Mouse (Mus musculus) frontal cortex, postnatal 25 days (tissue): ENCODE results near the gene Klk11.

Experiments
- DNase-seq, 2 experiments: peaks; one replicate each; pipeline ENCODE4 v3.0.0; 2022; ENCODE audit warnings: low spot score in 2 of 2

Gene Klk11

DNA sequence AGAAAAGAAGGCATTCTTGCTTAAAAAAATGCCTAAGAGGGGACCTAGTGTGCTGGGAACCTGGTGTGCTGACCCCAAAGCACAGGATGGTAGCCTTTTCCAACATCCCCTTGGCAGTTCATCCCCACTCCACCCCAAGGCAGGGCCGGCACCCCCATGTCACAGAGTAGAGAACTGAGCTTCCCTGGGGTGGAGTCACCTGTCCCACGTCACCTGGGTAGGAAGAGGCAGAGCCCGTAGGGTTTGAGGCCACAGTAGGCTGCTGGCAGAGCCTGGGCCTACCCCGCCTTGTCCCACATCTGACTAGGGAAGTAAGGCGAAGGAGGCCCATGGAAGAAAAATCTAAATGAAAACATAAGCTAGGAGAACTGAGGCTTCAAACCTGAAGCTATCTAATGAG lies at the start of gene Klk11:
Klk11 (plus strand) TSS at position 241 of the 400 bp plus-strand sequence.
- DNase-seq, result no peak

- DNase-seq, result no peak
Observed at GRCm38 (mm10) chr7:43747788-43748187, 26.6 kb upstream of the Klk11 start.

DNA sequence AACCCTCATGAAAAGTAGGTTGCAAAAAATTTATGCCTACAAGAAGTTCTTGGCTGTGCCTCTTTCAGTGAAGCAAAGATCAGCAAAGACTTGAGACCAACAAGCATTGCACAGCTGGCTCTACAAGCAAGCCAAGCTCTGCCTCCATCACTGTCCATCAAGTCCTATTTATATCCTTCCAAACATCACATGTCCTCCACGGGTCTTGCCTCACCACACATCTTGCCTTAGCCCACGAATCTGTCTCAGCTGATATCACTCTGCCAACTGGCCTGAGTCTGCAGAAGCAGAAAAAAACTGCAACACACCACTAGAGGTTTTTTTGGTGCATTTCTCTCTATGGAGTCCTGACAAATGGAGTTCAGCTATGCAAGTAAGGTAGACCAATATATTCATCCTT lies 21.6 kb upstream of the Klk11 start:
- DNase-seq, result no peak

GRCm38 (mm10) chr7:43766484-43766883 lies 7.9 kb upstream of the Klk11 start:
- no peak for DNase-seq

- no peak for DNase-seq
Observed at GRCm38 (mm10) chr7:43768597-43768996, 5.8 kb upstream of the Klk11 start, which contains the start of gene Klk12. TSS of gene Klk12 (plus strand) at chr7:43768897.

GRCm38 (mm10) chr7:43769636-43770035 lies 4.8 kb upstream of the Klk11 start:
- no peak for DNase-seq

DNA sequence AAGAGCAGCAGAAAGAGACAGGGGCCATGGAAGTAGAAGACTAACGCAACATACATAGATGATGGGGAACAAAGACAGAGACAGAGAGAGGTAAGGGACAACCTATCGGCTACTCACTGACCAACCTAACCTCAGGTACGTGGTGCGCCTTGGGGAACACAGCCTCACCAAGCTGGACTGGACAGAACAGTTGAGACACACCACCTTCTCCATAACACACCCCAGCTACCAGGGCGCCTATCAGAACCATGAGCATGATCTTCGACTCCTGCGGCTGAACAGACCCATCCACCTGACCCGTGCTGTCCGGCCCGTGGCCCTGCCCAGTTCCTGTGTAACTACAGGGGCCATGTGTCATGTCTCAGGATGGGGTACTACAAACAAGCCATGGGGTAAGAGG lies 3.7 kb upstream of the Klk11 start:
- no peak for DNase-seq

DNA sequence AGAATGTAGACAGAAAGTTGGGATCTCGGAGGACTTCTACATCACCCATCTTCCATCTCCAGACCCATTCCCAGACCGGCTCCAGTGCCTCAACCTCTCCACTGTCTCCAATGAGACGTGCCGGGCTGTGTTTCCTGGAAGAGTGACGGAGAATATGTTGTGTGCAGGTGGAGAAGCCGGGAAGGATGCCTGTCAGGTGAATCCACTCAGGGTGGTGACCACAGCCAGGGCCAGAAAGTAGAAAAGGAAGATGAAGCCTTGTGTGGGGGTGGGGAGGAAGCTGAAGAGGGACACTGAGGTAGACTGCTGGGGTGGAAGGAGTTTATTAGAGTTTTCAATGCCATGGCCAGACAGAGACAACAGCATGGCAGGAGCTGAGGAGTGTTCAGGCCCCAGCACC lies 2.5 kb upstream of the Klk11 start:
- no peak for DNase-seq

DNA sequence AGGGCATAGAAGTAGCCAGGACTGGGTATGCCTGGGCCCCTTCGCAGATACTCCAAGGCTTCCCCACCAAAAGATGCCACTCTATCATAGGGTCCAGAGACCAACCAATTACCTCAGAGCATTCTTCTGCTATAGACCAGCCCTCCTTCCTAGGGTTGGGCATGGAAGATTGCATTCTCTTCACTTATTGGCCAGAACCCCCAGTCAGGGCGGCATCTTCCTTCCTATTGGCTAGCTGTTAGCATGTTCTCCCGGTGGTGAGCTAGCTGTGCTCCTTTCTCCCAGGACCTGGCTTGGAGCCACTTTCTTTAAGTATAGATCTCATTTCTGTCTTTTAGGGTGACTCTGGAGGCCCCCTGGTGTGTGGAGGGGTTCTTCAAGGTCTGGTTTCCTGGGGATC lies 1.5 kb upstream of the Klk11 start:
- no peak for DNase-seq

DNA sequence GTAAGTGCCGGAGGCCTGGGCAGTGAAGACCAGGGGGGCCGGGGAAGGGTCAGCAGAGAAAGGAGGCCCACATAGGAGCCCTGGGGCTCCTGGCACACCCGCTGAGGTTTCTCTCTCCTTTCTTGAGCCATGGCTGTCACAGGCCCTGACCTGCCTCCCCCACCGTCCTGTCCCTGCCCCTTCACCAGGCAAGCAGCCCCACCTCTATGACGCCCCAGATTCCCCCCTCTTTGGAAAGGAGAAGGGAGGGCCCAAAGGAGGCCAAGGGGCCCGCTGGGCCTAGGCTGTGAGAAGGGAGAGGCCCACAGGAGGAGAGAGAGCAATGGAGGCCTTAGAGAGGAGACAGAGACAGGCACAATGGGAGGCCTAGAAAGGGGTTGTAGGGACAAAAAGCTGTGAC lies 398 bp downstream of the Klk11 start:
- DNase-seq, result no peak

- DNase-seq, result no peak
Observed at GRCm38 (mm10) chr7:43775311-43776057, 1.1 kb downstream of the Klk11 start.

DNA sequence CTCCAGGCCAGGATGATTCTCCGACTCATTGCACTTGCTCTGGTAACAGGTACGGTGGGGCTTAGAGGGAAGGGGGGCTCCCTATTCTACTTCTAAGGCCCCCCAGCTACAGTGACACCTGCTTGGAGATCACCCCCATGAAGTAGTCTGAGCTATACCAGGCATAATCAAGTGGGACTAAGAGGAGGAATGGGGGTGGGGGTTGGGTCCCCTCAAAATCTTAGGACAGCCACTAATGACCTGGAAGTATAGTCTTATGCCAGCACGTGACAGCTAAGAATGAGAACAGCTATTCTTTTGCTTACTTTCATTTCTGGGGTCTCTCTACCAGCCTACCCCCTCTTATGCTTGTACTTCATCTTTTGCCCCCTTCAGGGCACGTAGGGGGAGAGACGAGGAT lies 2.1 kb downstream of the Klk11 start:
- DNase-seq, result no peak

- no peak for DNase-seq
Observed at GRCm38 (mm10) chr7:43777423-43777822, 3.0 kb downstream of the Klk11 start.

DNA sequence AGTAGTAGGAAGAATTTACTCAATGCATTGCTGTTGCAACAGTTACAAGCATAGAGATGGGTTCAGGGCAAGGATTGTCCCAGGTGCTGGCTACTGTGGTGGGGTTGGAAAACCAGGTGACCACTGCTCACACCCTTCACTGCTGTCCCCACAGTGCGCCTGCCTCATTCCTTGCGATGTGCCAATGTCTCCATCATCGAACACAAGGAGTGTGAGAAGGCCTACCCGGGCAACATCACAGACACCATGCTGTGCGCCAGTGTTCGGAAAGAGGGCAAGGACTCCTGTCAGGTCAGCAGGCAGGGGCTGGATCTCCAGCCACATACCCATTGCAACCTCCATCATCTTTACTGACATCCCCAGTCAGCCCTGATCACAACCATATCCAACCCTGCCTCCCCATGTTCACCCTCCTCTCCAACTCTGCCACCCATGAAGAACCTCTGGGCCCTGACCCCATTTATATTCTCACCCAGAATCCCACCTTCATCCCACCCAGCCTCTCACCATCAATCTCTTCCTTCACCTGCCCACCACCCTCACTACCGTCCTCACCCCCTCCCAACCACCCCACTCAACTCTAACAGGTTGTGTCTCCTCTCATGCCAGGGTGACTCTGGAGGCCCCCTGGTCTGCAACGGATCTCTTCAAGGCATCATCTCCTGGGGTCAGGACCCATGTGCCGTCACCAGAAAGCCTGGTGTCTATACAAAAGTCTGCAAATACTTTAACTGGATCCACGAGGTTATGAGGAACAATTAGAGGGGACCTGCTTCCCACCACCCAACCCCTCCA lies 4.0 kb downstream of the Klk11 start:
- DNase-seq, result no peak

DNA sequence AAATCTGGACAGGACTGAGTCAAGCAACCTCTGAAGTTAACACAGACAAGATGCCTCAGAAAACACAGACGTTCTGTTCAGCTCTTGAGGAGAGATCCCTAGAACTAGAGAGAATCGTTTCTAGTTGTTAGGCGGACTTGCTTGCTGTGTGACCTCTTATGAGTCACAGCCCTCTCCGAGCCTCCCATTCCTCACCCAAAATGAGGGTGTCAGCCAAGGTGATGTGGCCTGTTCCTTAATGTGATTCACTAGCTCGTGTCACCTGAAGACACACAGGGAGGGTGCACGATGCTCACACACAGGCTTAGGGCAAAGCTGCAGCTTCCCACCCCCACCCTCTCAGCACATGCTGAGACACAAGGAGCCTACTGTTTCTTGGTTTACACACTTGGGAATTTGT lies 5.8 kb downstream of the Klk11 start:
- no peak for DNase-seq

- DNase-seq, result no peak
Observed at GRCm38 (mm10) chr7:43780746-43781145, 6.3 kb downstream of the Klk11 start, which contains the start of gene Klk10. TSS of gene Klk10 (plus strand) at chr7:43781035.

DNA sequence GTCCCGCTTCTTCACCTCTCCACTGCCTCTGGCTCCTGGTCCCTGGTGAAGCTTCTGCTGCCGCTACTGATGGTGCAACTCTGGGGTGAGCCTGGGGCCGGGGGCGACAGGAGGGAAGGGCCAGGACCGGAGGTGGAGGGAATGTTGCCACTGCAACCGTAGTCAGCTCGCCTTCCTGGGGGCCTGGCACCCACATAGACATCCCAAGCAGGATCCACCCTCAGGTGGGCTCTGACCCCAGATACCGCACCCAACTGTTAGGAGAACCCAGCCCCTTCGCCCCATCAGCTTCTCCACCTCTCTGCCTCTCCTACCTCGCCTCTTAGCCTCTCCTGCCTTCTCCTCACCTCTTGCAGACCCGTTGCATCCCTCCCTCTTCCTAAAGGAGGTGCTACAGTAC lies 7.1 kb downstream of the Klk11 start:
- DNase-seq, result no peak

- peak; percentile 66 to 69 for DNase-seq
Observed at GRCm38 (mm10) chr7:43782275-43783265, 8.2 kb downstream of the Klk11 start.

GRCm38 (mm10) chr7:43785286-43785685 lies 10.9 kb downstream of the Klk11 start:
- DNase-seq, result no peak

DNA sequence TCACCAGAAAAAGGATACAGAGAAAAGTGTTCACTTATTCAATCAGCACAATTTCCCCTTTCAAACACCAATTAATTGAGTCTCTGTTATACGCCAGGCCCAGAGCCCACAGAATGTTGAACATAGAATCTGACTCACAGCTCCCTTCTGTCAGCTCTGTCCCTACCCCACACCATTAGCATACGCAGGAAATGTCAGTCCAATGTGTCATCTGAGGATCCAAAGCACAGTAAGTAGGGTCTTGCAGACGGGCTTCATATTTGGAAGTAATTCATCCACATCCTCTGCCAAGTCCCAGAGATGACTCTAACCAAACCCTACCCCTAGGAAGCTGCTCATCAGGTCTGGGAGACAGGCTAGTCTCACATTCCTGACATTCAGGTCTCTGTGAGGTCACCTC lies 13.7 kb downstream of the Klk11 start:
- no peak for DNase-seq

DNA sequence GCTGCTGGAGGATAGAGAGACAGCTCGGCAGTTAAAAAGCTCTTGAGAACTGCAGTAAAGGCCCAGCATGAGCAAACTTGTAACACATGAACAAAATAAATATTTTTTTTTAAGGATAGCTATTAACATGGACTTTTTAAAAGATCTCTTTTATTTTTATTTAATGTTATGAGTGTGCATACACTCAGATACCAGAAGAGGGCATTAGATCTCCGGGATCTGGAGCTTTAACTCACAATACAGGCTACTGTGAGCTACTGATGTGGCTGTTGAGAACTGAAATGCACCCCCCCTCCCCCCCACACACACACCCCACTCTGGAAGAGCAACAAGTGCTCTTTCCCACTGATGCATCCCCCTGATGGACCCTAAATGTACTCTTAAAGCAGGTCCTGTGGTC lies 14.9 kb downstream of the Klk11 start:
- DNase-seq, result no peak

- DNase-seq, result no peak
Observed at GRCm38 (mm10) chr7:43791591-43791990, 17.2 kb downstream of the Klk11 start, which contains the start of gene Klk9. TSS of gene Klk9 (plus strand) at chr7:43791891.
